Mouse (Mus musculus) myocyte (in vitro differentiated cells): ENCODE data around the gene Ppp1r13l. TPM values are rescaled to one million over a fixed set of nuclear protein-coding genes. Genes with fewer than 3 reads are reported as not detected.

ENCODE experiments used
- H3K27me3 ChIP-seq: one replicate; pipeline ENCODE4 v1.6.1; 2011; ENCODE audit not compliant: control insufficient read depth, insufficient read depth, insufficient read length
- H3K36me3 ChIP-seq: one replicate; pipeline ENCODE4 v1.6.1; 2011; ENCODE audit not compliant: control insufficient read depth, insufficient read depth
- H3K4me2 ChIP-seq: one replicate; pipeline ENCODE4 v1.6.1; 2011; ENCODE audit warnings: low read depth, control low read depth
- H3K4me3 ChIP-seq: one replicate; pipeline ENCODE4 v1.5.1; 2011; ENCODE audit warnings: mild to moderate bottlenecking, control low read depth, moderate library complexity
- H3K79me2 ChIP-seq: one replicate; pipeline ENCODE4 v1.6.1; 2011; ENCODE audit not compliant: control insufficient read depth, insufficient read depth
- H3ac ChIP-seq: one replicate; pipeline ENCODE4 v1.6.1; 2011; ENCODE audit not compliant: control insufficient read depth, insufficient read length
- CEBPB ChIP-seq: IDR thresholded peaks from 2 replicates; pipeline ENCODE4 v1.6.1; 2011; ENCODE audit warnings: mild to moderate bottlenecking, moderate library complexity; ENCODE audit not compliant: poor library complexity, insufficient read depth, severe bottlenecking
- E2F4 ChIP-seq: IDR thresholded peaks from one replicate; pipeline ENCODE4 v1.6.1; 2011; ENCODE audit warnings: mild to moderate bottlenecking, control low read depth, moderate library complexity; ENCODE audit not compliant: insufficient read depth
- MAX ChIP-seq: IDR thresholded peaks from one replicate; pipeline ENCODE4 v1.6.1; 2011; ENCODE audit warnings: low read depth, mild to moderate bottlenecking, control low read depth
- MYOD1 ChIP-seq, 3 experiments: IDR thresholded peaks; one replicate each; pipeline ENCODE4 v1.6.1; 2011; ENCODE audit warnings: control low read depth in 2 of 3, low read depth in 2 of 3, mild to moderate bottlenecking in 2 of 3, moderate library complexity in 1 of 3; ENCODE audit not compliant: insufficient read length in 2 of 3, control insufficient read depth in 1 of 3
- MYOG ChIP-seq, 3 experiments: IDR thresholded peaks; one replicate each; pipeline ENCODE4 v1.6.1; 2011; ENCODE audit warnings: control low read depth in 2 of 3, low read depth in 2 of 3, mild to moderate bottlenecking in 2 of 3; ENCODE audit not compliant: insufficient read length in 2 of 3, control insufficient read depth in 1 of 3, insufficient read depth in 1 of 3
- POLR2A ChIP-seq: IDR thresholded peaks from one replicate; pipeline ENCODE4 v1.6.1; 2011; ENCODE audit warnings: low read depth, mild to moderate bottlenecking, control low read depth, moderate library complexity; ENCODE audit not compliant: insufficient read length
- POLR2AphosphoS2 ChIP-seq: IDR thresholded peaks from one replicate; pipeline ENCODE4 v1.6.1; 2011; ENCODE audit warnings: low read depth, control low read depth; ENCODE audit not compliant: insufficient read length
- REST ChIP-seq: IDR thresholded peaks from one replicate; pipeline ENCODE4 v1.6.1; 2011; ENCODE audit warnings: mild to moderate bottlenecking, control low read depth, moderate library complexity; ENCODE audit not compliant: insufficient read depth, insufficient read length
- SRF ChIP-seq: IDR thresholded peaks from one replicate; pipeline ENCODE4 v1.6.1; 2011; ENCODE audit warnings: low read depth; ENCODE audit not compliant: control insufficient read depth, insufficient read length
- TCF12 ChIP-seq: IDR thresholded peaks from one replicate; pipeline ENCODE4 v1.6.1; 2011; ENCODE audit warnings: mild to moderate bottlenecking, control low read depth; ENCODE audit not compliant: poor library complexity, insufficient read depth, severe bottlenecking
- TCF3 ChIP-seq: IDR thresholded peaks from one replicate; pipeline ENCODE4 v1.6.1; 2011; ENCODE audit warnings: low read depth, control low read depth; ENCODE audit not compliant: insufficient read length
- USF1 ChIP-seq: IDR thresholded peaks from one replicate; pipeline ENCODE4 v1.6.1; 2011; ENCODE audit warnings: low read depth, mild to moderate bottlenecking, control low read depth, moderate library complexity
- polyA plus RNA-seq: library from polyadenylated mRNA; unstranded; fragments of >200 nt; fragmentation: generic; extraction: Trizol; gene quantifications from one replicate; pipeline ENCODE4 v1.2.1, GENCODE M21; 2012; ENCODE audit warnings: missing spikeins

Ppp1r13l gene
- polyA plus RNA-seq, 1 experiment: 36.0 TPM

- Histone ChIP-seq H3K36me3 (no peaks in the 10 kb centered on the region), H3ac (no peak overlapping the region), H3K4me3 (no peak overlapping the region), H3K27me3 (peaks cover 5% of the 10 kb centered on the region), H3K4me2 (no peak overlapping the region), H3K79me2 (no peaks in the 10 kb centered on the region)
- no peak for TF ChIP-seq TCF12
- peak; percentile 41 for TF ChIP-seq POLR2AphosphoS2
- TF ChIP-seq MYOG (IDR thresholded peaks at IDR 0.05; ENCODE audit: control insufficient read depth in 1 of 3, insufficient read depth in 1 of 3, insufficient read length in 2 of 3, low read depth in 2 of 3): no peak
- no peak for TF ChIP-seq POLR2A
Observed at GRCm38 (mm10) chr7:19416590-19416989, 57.0 kb downstream of the Ppp1r13l start.

GRCm38 (mm10) chr7:19420121-19420520 lies 60.6 kb downstream of the Ppp1r13l start:
- H3K27me3 ChIP-seq: peaks cover 5% of the 10 kb centered on the region
- no peak overlapping the region for H3K4me2 ChIP-seq
- TF ChIP-seq MYOG (IDR thresholded peaks at IDR 0.05; ENCODE audit: control insufficient read depth in 1 of 3, insufficient read depth in 1 of 3, insufficient read length in 2 of 3, low read depth in 2 of 3) (no peak), E2F4 (no peak), USF1 (no peak), POLR2A (no peak), TCF12 (no peak), POLR2AphosphoS2 (no peak), SRF (no peak), TCF3 (no peak), MAX (no peak)
- H3ac ChIP-seq: no peak overlapping the region
- no peak overlapping the region for H3K4me3 ChIP-seq
- no peaks in the 10 kb centered on the region for H3K36me3 ChIP-seq
- H3K79me2 ChIP-seq: no peaks in the 10 kb centered on the region

GRCm38 (mm10) chr7:19420821-19421636 lies 61.5 kb downstream of the Ppp1r13l start:
- H3K27me3 ChIP-seq: peaks cover 5% of the 10 kb centered on the region
- no peak overlapping the region for H3ac ChIP-seq
- no peak overlapping the region for H3K4me3 ChIP-seq

GRCm38 (mm10) chr7:19423083-19423482 lies 63.5 kb downstream of the Ppp1r13l start:
- H3ac ChIP-seq: no peak overlapping the region
- no peak for TF ChIP-seq REST
- peak; percentile 27 for TF ChIP-seq POLR2AphosphoS2
- H3K4me2 ChIP-seq: no peak overlapping the region
- no peak overlapping the region for H3K4me3 ChIP-seq
- H3K36me3 ChIP-seq: peaks cover 4% of the 10 kb centered on the region
- no peaks in the 10 kb centered on the region for H3K79me2 ChIP-seq
- H3K27me3 ChIP-seq: no peaks in the 10 kb centered on the region

More at GRCm38 (mm10) chr7:19420821-19421636, 61.5 kb downstream of the Ppp1r13l start:
- Histone ChIP-seq H3K36me3 (no peaks in the 10 kb centered on the region), H3K4me2 (peak overlapping the region; percentile 12), H3K79me2 (no peaks in the 10 kb centered on the region)
- no peak for TF ChIP-seq POLR2AphosphoS2
- peak in 1 of 3 experiments; percentile 23 for TF ChIP-seq MYOD1 (IDR thresholded peaks at IDR 0.05; ENCODE audit: control insufficient read depth in 1 of 3, insufficient read length in 2 of 3, low read depth in 2 of 3)

GRCm38 (mm10) chr7:19424051-19424450 lies 64.5 kb downstream of the Ppp1r13l start:
- H3K4me2 ChIP-seq: no peak overlapping the region
- H3K79me2 ChIP-seq: no peaks in the 10 kb centered on the region
- H3K4me3 ChIP-seq: no peak overlapping the region
- H3ac ChIP-seq: no peak overlapping the region
- no peak for TF ChIP-seq CEBPB
- TF ChIP-seq TCF3: no peak
- peak in 1 of 3 experiments; percentile 5 for TF ChIP-seq MYOD1 (IDR thresholded peaks at IDR 0.05; ENCODE audit: control insufficient read depth in 1 of 3, insufficient read length in 2 of 3, low read depth in 2 of 3)
- no peak for TF ChIP-seq E2F4
- no peak for TF ChIP-seq USF1
- no peak for TF ChIP-seq SRF
- TF ChIP-seq POLR2A: no peak
- peak; percentile 65 for TF ChIP-seq POLR2AphosphoS2
- peaks cover 10% of the 10 kb centered on the region for H3K36me3 ChIP-seq
- no peaks in the 10 kb centered on the region for H3K27me3 ChIP-seq

- Histone ChIP-seq H3K4me3 (no peak overlapping the region), H3K27me3 (no peaks in the 10 kb centered on the region), H3ac (no peak overlapping the region), H3K4me2 (no peak overlapping the region), H3K79me2 (no peaks in the 10 kb centered on the region), H3K36me3 (peaks cover 10% of the 10 kb centered on the region)
- TF ChIP-seq TCF3 (no peak), MYOG (IDR thresholded peaks at IDR 0.05; ENCODE audit: control insufficient read depth in 1 of 3, insufficient read depth in 1 of 3, insufficient read length in 2 of 3, low read depth in 2 of 3) (no peak), REST (no peak), POLR2A (no peak), TCF12 (no peak)
Observed at GRCm38 (mm10) chr7:19426349-19426748, 66.8 kb downstream of the Ppp1r13l start.
